Mouse (Mus musculus) embryo, embryonic 10 days (tissue): ENCODE measurements around the gene Zfp710.

ENCODE experiments used
- DNase-seq: peaks from one replicate; pipeline ENCODE4 v3.0.0-alpha.2; 2015; ENCODE audit warnings: low spot score

Zfp710 gene

GRCm38 (mm10) chr7:80078792-80079301 is 54.2 kb downstream of the Zfp710 start:
- DNase-seq: peak; percentile 67

DNA sequence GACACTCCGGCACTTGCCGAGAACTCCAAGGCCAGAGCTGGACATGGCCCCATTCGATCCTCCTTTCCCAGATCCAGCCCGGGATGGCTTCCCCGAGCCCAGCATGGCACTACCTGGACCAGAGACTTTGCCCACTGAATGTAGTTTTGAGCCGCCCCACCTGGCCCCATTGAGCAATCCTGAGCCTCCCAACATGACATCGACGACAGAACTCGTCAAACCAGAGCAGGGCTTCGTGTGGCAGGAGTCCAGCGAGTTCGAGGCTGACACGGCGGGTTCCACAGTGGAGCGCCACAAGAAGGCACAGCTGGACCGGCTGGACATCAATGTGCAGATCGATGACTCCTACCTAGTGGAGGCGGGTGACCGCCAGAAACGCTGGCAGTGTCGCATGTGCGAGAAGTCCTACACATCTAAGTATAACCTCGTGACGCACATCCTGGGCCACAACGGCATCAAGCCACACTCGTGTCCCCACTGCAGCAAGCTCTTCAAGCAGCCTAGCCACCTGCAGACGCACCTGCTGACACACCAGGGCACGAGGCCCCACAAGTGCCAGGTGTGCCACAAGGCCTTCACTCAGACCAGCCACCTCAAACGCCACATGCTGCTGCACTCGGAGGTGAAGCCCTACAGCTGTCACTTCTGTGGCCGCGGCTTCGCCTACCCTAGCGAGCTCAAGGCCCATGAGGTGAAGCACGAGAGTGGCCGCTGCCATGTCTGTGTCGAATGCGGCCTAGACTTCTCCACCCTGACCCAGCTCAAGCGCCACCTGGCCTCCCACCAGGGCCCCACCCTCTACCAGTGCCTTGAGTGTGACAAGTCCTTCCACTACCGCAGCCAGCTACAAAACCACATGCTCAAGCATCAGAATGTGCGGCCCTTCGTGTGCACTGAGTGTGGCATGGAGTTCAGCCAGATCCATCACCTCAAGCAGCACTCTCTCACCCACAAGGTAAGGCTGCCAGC is 57.3 kb downstream of the Zfp710 start:
- DNase-seq: no peak

- peak; percentile 87 for DNase-seq
Observed at GRCm38 (mm10) chr7:80084484-80084931, 59.9 kb downstream of the Zfp710 start.

DNA sequence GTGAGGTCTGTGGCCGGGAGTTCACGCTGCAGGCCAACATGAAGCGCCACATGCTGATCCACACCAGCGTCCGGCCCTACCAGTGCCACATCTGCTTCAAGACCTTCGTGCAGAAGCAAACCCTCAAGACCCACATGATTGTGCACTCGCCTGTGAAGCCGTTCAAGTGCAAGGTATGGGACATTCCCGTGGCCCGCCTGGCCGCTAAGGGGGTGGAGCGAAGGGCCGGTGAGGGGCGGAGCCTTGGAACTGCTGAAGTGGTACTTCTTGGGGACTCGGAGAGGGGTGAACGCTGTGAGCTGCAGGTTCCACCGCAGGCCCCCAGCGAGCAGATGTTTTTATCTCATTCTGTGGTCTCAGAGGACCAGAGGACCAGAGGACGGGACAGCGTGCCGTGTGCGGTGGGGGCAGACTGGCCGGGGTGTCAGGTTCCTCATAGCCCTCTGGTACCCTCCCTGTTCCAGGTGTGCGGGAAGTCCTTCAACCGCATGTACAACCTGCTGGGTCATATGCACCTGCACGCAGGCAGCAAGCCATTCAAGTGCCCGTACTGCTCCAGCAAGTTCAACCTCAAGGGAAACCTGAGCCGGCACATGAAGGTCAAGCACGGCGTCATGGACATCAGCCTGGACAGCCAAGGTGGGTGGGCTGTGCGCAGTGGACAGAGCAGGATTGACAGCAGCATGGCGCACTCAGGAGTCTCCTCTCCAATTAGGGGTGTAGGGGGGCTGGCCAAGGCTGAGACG is 61.5 kb downstream of the Zfp710 start:
- no peak for DNase-seq

GRCm38 (mm10) chr7:80088191-80088590 is 63.6 kb downstream of the Zfp710 start:
- no peak for DNase-seq

DNA sequence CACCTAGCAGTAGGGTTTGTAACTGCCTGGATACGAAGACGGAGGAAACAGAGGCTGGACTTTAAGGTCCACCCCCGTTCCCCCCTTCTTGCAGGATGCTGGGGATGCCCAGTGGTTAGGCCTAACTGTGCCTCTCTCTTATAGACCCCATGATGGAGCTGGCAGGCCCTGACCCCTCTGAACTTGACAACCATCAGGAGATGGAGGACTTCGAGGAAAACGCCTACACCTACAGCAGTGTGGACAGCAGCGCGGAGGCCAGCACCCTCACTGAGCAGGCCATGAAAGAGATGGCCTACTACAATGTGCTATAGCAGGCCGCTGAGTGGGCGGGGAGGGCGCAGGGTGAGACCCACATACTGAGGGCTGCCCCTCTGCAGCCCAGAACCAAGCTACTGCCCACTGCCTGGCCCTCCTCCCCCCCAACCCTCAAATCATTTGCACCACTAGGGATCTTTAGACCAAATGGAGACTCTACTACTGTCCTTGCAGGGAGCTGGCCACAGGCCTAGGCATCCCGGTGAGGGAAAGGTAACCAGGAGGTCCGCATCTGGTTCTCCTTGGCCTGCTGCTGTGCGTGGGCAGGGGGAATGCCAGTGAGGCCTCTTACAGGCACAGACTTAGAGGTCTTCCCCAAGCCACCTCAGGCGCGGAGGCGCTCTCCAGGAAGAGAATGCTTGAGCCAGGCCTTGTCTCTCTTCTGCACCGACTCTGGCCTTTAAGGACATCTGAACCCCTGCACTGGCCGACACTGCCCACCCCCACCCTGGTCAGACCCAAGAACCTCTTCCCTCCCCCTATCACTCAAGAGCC is 65.8 kb downstream of the Zfp710 start:
- no peak for DNase-seq

DNA sequence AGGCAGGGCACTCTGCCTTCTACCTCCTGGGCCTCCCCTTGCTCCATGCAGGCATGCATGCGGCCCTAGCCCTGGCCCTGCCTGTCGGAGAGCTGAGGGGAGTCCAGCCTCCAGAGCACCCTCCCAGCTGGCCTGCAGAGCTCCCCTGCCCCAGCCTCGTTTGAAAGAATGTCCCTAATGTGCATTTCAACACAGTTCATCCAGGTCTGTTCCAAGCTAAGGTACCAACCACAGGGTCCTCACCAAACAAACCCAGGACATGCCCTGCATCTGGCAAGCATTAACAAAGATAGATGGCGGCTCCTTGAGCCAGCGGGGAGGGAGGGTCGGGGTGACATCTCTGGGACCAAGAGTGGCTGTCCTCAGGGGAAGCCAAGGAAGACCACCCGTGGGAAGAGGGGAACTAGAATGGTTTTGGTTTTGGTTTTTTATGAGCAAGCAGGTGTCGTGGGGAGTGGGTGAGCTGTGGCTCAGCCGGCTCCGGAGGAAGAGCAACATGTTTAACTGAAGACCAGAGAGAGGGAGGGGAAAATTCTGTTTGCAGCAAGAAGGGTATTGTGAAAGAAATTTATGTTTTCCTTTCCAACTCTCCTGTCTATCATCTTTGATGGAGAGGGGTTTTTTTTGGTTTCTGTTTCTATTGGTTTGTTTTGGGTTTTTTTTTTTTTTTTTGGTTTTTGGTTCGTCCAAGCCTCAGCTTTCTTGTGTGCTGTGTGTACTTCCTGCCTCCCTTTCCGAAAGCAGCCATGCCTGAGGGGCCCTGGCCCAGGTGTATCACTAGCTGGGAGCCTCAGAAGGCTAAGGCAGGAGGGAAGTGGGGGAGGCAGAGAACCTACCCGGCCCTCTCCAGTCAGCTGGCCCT is 66.6 kb downstream of the Zfp710 start:
- DNase-seq: no peak

- DNase-seq: no peak
Observed at GRCm38 (mm10) chr7:80091866-80092210, 67.2 kb downstream of the Zfp710 start.

DNA sequence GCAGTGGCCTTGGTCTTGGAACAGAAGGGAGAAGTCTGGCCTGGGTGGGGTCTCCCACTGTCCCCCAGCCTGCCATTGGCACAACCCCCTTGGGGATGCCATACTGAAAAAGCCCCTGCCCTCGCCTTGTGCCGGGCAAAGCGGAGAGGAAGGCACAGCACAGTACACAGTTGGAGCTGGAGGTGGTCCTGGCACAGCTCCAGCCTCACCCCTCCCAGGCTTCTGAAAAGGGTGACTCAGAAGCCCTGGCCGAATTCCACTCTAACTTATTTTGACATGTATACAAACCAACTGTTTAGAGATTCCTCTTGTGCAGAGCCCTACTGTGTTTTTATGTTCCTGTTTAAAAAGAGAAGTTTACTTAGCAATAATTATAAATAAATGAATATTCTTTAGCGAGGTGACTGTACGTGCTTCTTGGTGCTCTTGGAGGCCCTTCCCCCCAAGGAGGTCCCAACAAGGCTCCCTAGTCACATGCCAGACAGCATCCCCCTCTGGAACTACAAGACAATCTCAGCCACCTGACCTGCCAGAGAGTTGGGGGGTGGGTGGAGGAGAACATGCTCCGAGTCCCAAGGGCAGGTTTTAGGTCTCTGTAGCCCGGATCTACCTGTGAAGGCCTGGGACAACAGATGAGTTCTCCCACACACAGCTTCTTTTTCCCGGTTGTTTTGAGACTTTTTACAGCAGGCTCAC is 67.9 kb downstream of the Zfp710 start:
- DNase-seq: no peak

DNA sequence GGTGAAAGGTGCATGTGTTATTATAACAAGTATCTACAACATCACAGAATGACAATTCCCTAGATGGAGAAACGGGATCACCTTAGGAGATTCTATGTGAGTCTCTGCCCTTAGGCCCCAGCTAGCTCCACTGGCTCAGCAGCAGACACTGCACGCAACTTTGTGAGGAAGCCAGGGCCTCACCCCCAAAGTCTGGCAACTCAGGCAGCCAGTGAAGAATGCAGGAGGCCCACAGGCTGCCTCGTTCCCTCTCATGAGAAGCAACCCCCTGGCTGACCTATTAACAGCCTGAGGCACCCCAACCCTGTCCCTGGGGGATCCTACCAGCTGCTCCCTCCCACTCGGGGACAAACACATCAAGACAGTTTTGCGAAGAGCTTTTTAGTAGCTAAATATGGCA is 69.9 kb downstream of the Zfp710 start:
- DNase-seq: no peak

DNA sequence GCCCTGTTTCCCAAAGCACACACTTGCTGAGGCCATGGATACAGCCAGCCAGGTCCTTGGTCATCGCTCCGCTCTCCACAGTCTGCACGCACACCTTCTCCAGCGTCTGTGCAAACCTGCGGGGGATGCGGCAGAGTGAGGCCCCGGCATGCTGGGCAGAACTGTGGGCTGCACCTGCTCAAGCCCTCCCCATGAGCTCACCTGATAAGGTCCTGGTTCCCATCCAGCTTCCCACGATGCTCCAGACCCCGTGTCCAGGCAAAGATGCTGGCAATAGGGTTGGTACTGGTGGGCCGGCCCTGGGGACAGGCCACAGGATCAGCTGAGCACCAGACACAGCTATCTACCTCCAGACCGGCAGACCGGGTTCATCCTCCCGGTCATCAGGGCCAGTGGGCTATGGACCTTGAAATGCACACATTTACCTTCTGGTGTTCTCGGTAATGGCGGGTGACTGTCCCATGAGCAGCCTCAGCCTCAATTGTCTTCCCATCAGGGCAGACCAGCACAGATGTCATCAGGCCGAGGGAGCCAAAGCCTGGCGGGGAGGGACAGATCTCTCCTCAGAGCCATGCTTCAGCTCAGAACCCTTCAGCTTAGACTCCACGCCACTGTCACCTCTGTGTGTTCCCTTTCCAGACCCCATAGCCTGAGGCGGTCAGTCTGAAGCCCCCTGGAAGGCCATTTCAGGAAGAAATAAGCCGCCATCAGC is 71.1 kb downstream of the Zfp710 start:
- DNase-seq: no peak

GRCm38 (mm10) chr7:80098389-80098976 is 73.9 kb downstream of the Zfp710 start:
- no peak for DNase-seq

DNA sequence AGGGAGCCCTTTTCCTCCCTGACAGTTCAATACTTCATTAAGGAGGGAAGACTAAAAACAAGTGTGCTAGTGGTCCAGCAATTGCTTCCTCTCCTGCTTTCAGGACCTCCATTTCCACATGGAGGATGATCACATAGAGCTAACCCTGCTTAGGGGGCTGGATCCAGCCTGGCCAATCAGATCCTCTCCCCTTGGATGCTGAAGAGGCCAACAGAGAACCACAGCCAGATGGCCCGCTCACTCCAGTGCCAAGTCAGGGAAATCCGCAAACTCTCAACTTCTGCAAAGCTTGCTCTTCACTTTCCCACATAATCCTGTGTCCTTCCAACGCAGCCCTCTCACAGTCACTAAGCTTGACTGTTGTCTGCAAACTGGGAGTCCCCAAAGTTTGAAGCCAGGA is 78.7 kb downstream of the Zfp710 start:
- DNase-seq: no peak

GRCm38 (mm10) chr7:80105637-80106390 is 81.2 kb downstream of the Zfp710 start:
- no peak for DNase-seq

DNA sequence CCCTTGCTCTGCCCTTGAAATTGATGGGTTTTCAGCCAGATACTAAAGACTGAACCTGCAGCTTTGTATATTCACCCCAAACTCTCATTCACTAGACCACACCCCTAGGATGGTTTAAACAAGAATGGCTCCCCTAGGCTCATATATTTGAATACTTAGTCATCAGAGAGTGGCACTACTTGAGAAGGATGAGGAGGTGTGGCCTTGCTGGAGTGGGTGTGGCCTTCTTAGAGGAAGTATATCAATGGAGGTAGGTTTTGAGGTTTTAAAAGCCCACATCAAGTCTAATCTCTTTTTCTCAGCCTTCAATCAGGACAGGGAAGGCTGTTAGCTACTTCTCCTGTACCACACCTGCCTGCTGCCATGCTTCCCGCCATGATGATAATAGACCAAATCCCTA is 81.8 kb downstream of the Zfp710 start:
- DNase-seq: no peak

GRCm38 (mm10) chr7:80111066-80112045 is 86.7 kb downstream of the Zfp710 start:
- no peak for DNase-seq

GRCm38 (mm10) chr7:80113989-80114388 is 89.4 kb downstream of the Zfp710 start:
- DNase-seq: peak; percentile 30
